In genomic region chr6:59016336-59016832, GRCm38 (mm10) we compare ENCODE assay signal across 14 mouse cellular contexts. TPM values are rescaled to one million over a fixed set of nuclear protein-coding genes. Genes with fewer than 3 reads are reported as not detected.
DNase-seq lines count a peak whose midpoint lies in the region; ATAC-seq lines count a peak whose summit lies in the region.
"Had no signal": no experiment of that assay in that cellular context is flagged by ENCODE, and none has a peak within 500 bp of the region (broad histone marks: within the 10 kb centered on the region; RNA-seq: fewer than 3 reads in every experiment).

No protein-coding gene starts in this region.

- peak; percentile 38; the same call in 1 of the 2 replicates for ATAC-seq in hindbrain, embryonic 11.5 days (ENCODE audit: low FRiP score)
- ATAC-seq in neural tube, embryonic 12.5 days (ENCODE audit: low FRiP score, low read depth), result peak; percentile 56
- no peak; the same call in 1 of the 2 replicates for ATAC-seq in neural tube, embryonic 15.5 days (ENCODE audit: low FRiP score)
- ATAC-seq in midbrain, embryonic 12.5 days (ENCODE audit: low FRiP score, low read depth), result peak; percentile 47; the same call in 1 of the 2 replicates
- ATAC-seq in megakaryocyte progenitor cell, adult 5-6 weeks (replicated peaks; ENCODE audit: poor library complexity), result no peak

- no peak overlapping the region for H3K4me2 ChIP-seq in hindbrain, embryonic 11.5 days (replicated peaks; ENCODE audit: low read depth, low read length)
- no peak overlapping the region for H3K4me2 ChIP-seq in neural tube, embryonic 12.5 days (replicated peaks)
- H3K4me2 ChIP-seq in neural tube, embryonic 15.5 days, result no peak overlapping the region
- no peak overlapping the region for H3K4me2 ChIP-seq in midbrain, embryonic 12.5 days (replicated peaks)

- no peak overlapping the region for H3K4me3 ChIP-seq in hindbrain, embryonic 11.5 days (ENCODE audit: low read depth, low read length)
- H3K4me3 ChIP-seq in hindbrain, embryonic 10.5 days, result no peak overlapping the region
- H3K4me3 ChIP-seq in neural tube, embryonic 12.5 days, result no peak overlapping the region
- H3K4me3 ChIP-seq in neural tube, embryonic 15.5 days (replicated peaks), result no peak overlapping the region
- H3K4me3 ChIP-seq in midbrain, embryonic 12.5 days, result no peak overlapping the region
- H3K4me3 ChIP-seq: left cerebral cortex, adult 2 months had no signal

- 87% methylated on average over 1 of the region's 1 CpGs for WGBS in hindbrain, embryonic 11.5 days
- 82% methylated on average over 1 of the region's 1 CpGs for WGBS in hindbrain, embryonic 10.5 days
- WGBS in neural tube, embryonic 12.5 days, result 85% methylated on average over 1 of the region's 1 CpGs
- WGBS in neural tube, embryonic 15.5 days, result 77% methylated on average over 1 of the region's 1 CpGs
- 59% methylated on average over 1 of the region's 1 CpGs for WGBS in midbrain, embryonic 12.5 days

- no peak for DNase-seq in hindbrain, embryonic 11.5 days (ENCODE audit: low spot score)
- no peak for DNase-seq in hindbrain, embryonic 10.5 days (ENCODE audit: low spot score)
- no peak for DNase-seq in thymus, postnatal 10 days (ENCODE audit: low spot score in 2 of 2)
- DNase-seq in spleen, postnatal 10 days (ENCODE audit: low spot score in 2 of 2), result no peak
- DNase-seq: B cell, adult 2 months; heart, postnatal 10 days; spleen, adult 18-20 months; thymus, postnatal 4 days had no signal

- H3K27ac ChIP-seq in hindbrain, embryonic 11.5 days (ENCODE audit: low read depth, low read length), result no peak overlapping the region
- no peak overlapping the region for H3K27ac ChIP-seq in hindbrain, embryonic 10.5 days
- H3K27ac ChIP-seq in neural tube, embryonic 12.5 days, result no peak overlapping the region
- H3K27ac ChIP-seq in neural tube, embryonic 15.5 days (replicated peaks), result no peak overlapping the region
- no peak overlapping the region for H3K27ac ChIP-seq in midbrain, embryonic 12.5 days (replicated peaks)
- H3K27ac ChIP-seq: kidney, postnatal 0 days; left cerebral cortex, adult 2 months had no signal

- H3K36me3 ChIP-seq in hindbrain, embryonic 11.5 days (ENCODE audit: control insufficient read depth, insufficient read depth, low read length), result no peaks in the 10 kb centered on the region
- H3K36me3 ChIP-seq in hindbrain, embryonic 10.5 days, result no peaks in the 10 kb centered on the region
- no peaks in the 10 kb centered on the region for H3K36me3 ChIP-seq in neural tube, embryonic 12.5 days
- H3K36me3 ChIP-seq in neural tube, embryonic 15.5 days, result no peaks in the 10 kb centered on the region
- no peaks in the 10 kb centered on the region for H3K36me3 ChIP-seq in midbrain, embryonic 12.5 days

- H3K4me1 ChIP-seq in hindbrain, embryonic 11.5 days (replicated peaks; ENCODE audit: control insufficient read depth, insufficient read depth, low read length), result no peaks in the 10 kb centered on the region
- H3K4me1 ChIP-seq in hindbrain, embryonic 10.5 days (replicated peaks), result no peaks in the 10 kb centered on the region
- H3K4me1 ChIP-seq in neural tube, embryonic 12.5 days, result no peaks in the 10 kb centered on the region
- H3K4me1 ChIP-seq in neural tube, embryonic 15.5 days, result no peaks in the 10 kb centered on the region
- no peaks in the 10 kb centered on the region for H3K4me1 ChIP-seq in midbrain, embryonic 12.5 days

- no peak overlapping the region for H3K9ac ChIP-seq in hindbrain, embryonic 11.5 days (ENCODE audit: low read depth, low read length)
- H3K9ac ChIP-seq in neural tube, embryonic 12.5 days, result no peak overlapping the region
- H3K9ac ChIP-seq in neural tube, embryonic 15.5 days (replicated peaks), result no peak overlapping the region
- H3K9ac ChIP-seq in midbrain, embryonic 12.5 days (replicated peaks), result no peak overlapping the region

- no peaks in the 10 kb centered on the region for H3K27me3 ChIP-seq in hindbrain, embryonic 11.5 days (ENCODE audit: control insufficient read depth, insufficient read depth, low read length)
- no peaks in the 10 kb centered on the region for H3K27me3 ChIP-seq in hindbrain, embryonic 10.5 days (ENCODE audit: insufficient read depth, poor library complexity, severe bottlenecking)
- no peaks in the 10 kb centered on the region for H3K27me3 ChIP-seq in neural tube, embryonic 12.5 days (replicated peaks)
- H3K27me3 ChIP-seq in neural tube, embryonic 15.5 days (replicated peaks), result no peaks in the 10 kb centered on the region
- H3K27me3 ChIP-seq in midbrain, embryonic 12.5 days, result no peaks in the 10 kb centered on the region

- H3K9me3 ChIP-seq in hindbrain, embryonic 11.5 days (ENCODE audit: control insufficient read depth, low read length), result no peaks in the 10 kb centered on the region
- no peaks in the 10 kb centered on the region for H3K9me3 ChIP-seq in hindbrain, embryonic 10.5 days
- H3K9me3 ChIP-seq in neural tube, embryonic 12.5 days, result no peaks in the 10 kb centered on the region
- no peaks in the 10 kb centered on the region for H3K9me3 ChIP-seq in neural tube, embryonic 15.5 days (replicated peaks)
- H3K9me3 ChIP-seq in midbrain, embryonic 12.5 days, result no peaks in the 10 kb centered on the region

RNA-seq across cellular contexts. Expression of gene Fam13a, which starts 8.0 kb away (rescaled TPM):
- polyA plus RNA-seq in hindbrain, embryonic 11.5 days (2014; fragmentation: Nextera tagmentation; extraction: Ambion mirVana), result 5.6 and 5.8 TPM in 2 replicates
- polyA plus RNA-seq in hindbrain, embryonic 10.5 days (2016; fragmentation: Nextera tagmentation; extraction: Ambion mirVana), result 3.2 and 3.5 TPM in 2 replicates
- 4.5 and 5.7 TPM in 2 replicates for polyA plus RNA-seq in neural tube, embryonic 12.5 days (2016; fragmentation: Nextera tagmentation; extraction: Ambion mirVana)
- 13.7 and 16.3 TPM in 2 replicates for polyA plus RNA-seq in neural tube, embryonic 15.5 days (2015; fragmentation: Nextera tagmentation; extraction: Ambion mirVana)
- polyA plus RNA-seq in midbrain, embryonic 12.5 days (2016; fragmentation: Nextera tagmentation; extraction: Ambion mirVana), result 5.7 and 6.2 TPM in 2 replicates
- total RNA-seq in megakaryocyte progenitor cell, adult 5-6 weeks (2015), result 0.10 and 1.6 TPM in 2 replicates
- total RNA-seq in megakaryocyte progenitor cell, adult 5-6 weeks (2017), result 0.12 and 0.17 TPM in 2 replicates

Comparison
In these comparisons a context has a peak if more than half of its experiments do, and no peak if none do; other contexts are left out.
1. ATAC-seq: peak in hindbrain, embryonic 11.5 days (single experiment), neural tube, embryonic 12.5 days (single experiment) and midbrain, embryonic 12.5 days (single experiment); none in neural tube, embryonic 15.5 days (single experiment) and megakaryocyte progenitor cell, adult 5-6 weeks (single experiment).